Mouse (Mus musculus) layer of hippocampus, postnatal 25 days (tissue): ENCODE results near the gene Avp. TPM values are rescaled to one million over a fixed set of nuclear protein-coding genes. Genes with fewer than 3 reads are reported as not detected.
A peak's percentile ranks its signal among the peaks of the same experiment; 100 is the strongest.
"Not testable (repeated sequence)": the region's sequence is repeated elsewhere in the genome, so short reads cannot be mapped to it uniquely, and the experiment has no call there.

Experiments
- DNase-seq, 2 experiments: peaks; one replicate each; pipeline ENCODE4 v3.0.0; 2022; ENCODE audit warnings: mixed read lengths in 2 of 2, low spot score in 1 of 2; ENCODE audit errors: extremely low spot score in 1 of 2
- total RNA-seq, 2 experiments: library from RNA; stranded (reverse); gene quantifications; 2 replicates each; pipeline ENCODE4 v1.2.3; 2021

Gene Avp
- total RNA-seq = 1 to 10 TPM; 1.5 to 2.1 TPM

DNA sequence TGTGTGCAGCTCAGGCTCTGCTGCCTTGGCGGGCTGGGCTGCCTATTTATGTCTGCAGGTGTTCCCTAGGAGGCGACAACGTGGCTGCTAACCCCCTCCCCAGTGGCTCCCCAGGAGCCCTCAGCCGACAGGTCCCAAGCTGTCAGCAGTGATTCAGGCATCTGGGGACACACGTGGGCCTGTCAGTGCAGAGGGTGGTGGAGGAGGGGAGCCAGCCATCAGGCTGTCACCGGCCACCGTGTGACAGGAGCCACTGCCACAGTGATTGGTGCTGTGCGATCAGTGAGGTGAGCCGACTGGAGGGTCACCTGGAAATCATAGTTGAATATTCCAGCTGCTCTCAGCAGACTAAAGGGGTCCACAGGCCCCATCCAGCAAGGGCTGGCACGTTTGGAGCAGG is at the start of gene Avp:
TSS of gene Avp (minus strand) at position 3 of the 400 bp plus-strand sequence.
- DNase-seq = no peak

DNA sequence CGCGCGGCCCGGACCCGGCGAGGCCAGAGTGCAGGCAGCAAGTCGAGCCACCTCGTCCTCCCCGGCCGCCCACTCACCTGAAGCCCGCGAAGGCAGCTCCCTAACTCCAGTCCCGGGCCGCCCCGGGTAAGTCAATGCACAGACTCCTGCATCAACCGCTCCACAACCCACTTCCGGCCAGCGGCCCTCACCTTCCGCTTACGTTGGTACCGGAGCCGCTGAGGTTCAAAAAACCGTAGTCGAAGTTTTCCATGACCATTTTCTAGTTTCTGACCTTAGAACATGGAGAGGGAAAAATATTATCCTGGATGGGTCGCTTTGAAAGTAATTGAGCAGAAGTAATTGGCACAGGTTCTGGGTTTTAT is 47.5 kb upstream of the Avp start, which contains the start of the genes Fastkd5 and Ubox5:
TSS of gene Fastkd5 (minus strand) at position 189 of the 365 bp plus-strand sequence.
TSS of gene Ubox5 (minus strand) at position 200 of the 365 bp plus-strand sequence.
- DNase-seq = peak; percentile 83 to 95

DNA sequence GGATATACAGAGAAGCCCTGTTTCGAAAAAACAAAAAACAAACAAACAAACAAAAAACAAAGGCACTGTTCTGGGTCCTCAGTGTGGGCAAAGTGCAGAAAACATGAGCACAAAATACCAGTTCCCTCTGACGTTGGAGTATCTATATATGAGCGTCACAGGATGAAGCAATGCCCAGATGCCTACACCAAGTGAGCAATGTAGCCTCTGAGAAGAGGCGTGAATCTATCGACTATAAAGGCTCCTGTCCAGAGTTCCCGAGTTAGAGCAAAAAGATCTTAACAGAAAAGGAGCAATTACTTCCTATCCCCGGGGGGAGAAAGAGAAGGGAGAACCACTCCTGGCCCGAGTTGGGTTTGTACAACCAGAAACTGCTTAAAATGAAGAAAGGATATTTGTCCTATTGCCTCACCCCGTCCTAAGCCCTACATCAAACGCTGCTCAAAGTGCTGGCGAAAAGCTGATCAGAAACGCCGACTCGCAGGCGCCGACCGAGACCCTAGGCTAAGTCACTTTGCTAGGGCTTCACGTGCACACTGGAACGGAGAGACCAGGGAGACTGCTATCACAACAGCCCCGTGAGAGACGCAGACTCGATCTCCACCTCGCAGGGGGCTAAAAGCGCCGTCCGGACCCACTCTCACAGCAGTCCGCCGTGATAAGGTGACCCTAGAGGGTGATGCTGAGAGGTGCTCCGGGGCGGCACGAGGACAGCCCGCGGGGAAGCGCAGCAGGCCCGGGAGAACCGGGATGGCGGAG is 46.9 kb upstream of the Avp start:
- no peak for DNase-seq

DNA sequence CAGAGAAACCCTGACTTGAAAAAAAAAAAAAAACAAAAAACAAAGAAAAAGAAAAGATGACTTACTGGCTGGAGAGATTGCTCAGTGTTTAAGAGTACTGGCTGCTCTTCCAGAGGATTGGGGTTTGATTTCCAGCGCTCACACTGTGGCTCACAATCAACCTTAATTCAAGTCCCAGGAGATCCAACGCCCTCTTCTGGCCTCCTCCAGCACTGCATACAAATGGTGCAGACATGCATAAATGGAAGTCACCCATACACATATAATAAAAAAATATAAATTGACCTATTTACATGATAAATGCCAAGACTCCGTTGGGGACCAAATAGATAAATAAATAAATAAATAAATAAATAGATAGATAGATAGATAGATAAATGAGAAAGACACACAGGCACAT is 46.1 kb upstream of the Avp start:
- no peak for DNase-seq

DNA sequence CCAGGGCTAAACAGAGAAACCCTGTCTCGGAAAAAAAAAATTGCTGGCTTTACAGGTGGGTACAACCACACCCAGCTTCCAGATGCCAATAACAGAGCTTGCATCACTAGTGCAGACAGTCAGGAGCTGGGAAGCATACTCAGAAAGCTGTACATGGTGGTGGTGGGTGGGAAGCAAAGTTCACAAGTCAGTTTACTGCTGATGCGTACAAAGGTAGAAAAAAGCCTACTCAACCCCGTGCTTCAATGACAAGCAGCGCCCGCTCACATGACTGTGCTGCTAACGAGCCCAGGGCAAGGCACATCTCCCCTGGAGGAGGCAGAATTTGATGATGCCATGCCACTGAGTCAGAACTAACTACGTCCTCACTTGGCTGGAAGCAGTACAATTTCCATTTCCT is 36.6 kb upstream of the Avp start:
- DNase-seq = no peak

DNA sequence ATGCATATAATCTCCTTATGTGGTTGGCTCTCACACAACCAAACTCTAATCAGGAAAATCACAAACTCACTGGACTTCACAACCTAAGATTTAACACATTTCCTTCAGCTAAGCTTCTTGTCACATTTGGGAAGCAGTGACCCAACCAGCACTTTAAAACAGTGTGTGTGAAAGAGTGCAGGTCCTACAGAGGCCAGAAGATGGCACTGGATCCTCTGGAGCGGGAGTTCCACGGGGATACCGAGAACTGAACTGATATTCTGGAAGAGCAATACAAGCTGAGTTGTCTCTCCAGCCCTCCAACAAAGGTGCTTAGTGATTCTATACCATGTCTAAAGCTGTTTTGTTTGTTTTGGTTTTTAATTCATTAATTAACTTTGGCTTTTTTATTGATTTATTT is 30.7 kb upstream of the Avp start:
- DNase-seq = no peak

DNA sequence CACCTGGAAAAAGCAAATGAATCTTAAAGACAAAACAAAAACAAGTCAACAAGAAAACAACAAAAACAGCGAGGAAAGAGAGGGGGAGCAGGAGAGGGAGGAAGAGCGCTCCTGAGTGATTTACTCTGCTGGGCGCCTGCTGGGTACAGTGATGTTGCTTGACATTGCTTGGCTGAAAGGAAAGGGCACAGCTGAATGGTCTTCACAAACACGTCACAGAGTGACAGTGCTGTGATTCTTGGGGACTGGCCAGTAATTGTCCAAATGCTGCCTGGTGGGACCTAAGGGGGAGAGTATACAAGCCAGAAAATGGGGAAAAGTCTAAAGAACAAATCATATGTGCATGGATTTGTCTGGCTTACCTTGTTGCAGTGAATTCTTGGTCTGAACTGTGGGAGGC is 19.8 kb upstream of the Avp start:
- DNase-seq = no peak

DNA sequence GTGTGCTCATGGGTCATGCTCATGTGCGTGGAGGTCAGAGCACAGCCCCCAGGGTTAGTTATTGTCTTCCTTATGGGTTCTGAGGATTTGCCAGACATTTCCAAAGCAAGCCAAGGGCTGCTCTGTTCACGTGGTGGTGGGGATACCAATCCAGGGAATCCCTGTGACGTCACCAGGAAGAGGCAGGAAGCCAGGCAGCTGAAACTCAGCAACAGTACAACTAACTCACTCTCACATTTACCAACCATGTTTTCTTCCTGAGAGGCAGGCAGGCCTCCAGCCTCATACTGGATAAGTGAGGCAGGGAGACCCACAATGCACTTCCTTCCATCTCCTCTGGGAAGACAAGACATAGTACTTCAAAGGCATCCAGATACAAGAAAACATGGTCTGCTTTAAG is 16.0 kb upstream of the Avp start:
- no peak for DNase-seq

DNA sequence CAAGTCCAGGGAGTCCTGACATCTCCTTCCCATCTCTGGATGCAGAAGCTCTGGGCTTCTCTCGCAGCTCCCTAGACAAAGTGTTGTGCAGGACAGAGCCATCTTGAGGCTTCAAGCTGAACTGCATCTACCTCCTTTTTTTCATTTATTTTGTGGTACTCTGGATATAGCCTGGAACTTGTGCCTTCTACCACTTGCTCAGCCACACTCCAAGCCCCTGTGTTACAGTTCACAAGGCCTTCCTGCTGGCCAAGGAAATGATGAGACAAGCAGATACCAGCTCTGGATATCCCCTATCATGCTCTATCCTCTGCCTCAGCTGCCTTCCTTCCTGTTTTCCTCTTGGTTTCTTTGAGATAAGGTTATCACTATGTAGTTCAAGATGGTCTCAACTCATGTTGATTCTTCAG is 15.3 kb upstream of the Avp start:
- no peak for DNase-seq

DNA sequence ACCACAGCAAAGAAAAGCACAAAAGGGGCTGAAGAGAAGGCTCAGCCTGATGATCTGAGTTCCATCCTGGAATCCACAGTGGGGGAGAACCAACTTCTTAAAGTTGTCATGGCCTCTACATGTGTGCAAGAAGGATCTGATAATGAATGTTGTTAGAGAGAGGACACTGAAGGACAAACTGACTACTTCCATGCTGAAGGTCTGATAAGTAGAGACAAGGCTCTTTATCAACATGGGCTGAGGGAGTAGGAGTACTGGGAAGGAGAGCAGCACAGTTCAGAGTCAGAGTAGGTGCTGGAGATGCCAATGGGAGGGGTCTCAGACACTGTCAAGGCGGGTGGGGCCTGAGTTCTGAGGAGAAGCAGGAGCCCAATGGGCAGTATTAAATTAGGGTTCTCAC is 13.2 kb upstream of the Avp start:
- no peak for DNase-seq

DNA sequence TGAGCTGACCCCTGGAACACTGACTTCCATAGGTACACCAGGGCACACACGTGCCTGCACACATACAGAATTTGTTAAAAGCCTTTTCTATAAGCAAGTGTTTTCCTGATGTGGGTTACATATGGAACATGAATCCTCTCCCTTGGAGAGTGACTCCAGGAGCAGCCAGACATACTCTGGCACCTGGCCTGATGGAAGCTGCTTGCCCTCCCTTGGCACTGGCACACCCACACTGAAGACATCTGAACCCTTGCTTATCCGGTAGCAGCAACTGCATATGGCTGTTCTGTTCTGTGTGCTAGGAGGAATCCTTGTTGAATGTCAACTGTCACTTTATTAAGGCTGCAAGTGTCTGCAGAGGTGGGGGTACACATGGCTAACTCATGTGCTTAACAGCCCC is 8.7 kb upstream of the Avp start:
- DNase-seq = no peak

DNA sequence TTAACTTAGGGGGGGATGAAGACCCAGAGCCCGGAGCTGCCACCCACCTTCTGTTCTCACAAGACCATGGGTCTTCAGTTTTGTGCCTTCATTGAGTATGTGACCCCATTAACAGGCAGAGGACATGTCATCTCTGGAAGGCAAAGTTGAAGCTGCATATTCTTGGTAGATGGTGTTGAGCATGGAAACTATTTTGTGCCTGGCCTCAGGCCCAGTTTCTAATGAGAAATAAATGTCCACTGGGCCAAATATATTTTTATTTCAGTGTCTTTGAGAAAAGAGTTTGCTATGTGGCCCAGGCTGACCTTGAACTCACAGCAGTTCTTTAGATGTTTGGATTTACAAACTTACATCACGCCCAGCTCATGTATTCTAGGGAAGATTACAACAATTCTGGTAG is 7.4 kb upstream of the Avp start:
- no peak for DNase-seq

DNA sequence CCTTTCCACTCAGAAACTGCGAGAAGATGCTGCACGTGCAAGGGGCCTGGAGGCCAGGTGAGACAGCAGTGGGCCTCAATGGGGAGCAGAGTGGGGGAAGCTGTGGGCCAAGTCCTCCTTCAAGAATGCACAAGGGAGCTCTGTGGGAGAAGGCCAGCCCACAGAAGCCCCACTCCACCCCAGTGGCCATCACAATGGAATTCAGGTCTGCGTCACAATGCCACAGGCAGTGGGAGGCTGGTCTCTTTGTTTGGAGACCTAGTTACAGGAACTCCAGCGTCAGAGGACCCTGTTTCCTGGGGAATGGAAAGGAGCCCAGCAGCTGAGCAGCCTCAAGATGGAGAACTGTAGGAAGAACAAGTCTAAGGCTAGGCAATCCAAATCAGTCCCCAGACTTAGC is 6.8 kb upstream of the Avp start:
- no peak for DNase-seq

DNA sequence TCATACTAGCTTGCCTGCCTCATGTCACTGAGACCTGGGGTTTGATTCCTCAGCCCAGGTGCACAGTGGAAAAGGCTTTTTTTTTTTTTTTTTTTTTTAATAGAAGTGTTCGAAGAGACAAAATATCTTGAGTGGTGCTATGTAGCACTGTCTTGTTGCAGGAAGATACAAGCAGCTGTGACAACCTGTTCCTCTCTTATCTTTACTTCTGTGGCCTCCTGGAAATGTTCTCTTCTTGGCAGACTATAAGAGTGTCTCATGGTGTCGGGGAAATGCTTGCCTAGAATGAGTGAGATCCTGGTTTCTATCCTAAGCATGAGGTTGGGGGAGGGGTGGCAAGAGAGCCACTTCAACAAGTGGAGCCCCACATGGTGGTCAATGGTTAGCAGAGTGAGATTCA is 6.0 kb upstream of the Avp start:
- no peak for DNase-seq

DNA sequence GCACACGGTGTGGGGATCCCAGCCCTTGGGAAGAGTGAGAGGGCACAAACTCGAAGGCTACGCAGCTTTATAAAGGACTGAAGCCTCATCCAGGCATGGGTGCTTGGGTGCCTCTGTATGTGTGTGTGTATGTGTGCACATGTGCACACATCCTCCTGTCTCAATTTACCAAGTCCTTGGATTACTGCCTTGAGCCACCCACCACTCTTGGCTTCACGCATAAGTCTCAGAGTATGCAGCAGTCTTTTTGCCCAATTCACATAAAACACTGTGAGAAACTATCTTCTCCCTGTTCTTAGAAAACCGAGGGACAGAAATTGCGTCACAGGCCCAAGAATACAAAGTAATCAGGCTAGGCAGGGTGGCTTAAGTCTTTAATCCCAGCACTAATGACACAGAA is 3.7 kb upstream of the Avp start:
- DNase-seq = no peak

DNA sequence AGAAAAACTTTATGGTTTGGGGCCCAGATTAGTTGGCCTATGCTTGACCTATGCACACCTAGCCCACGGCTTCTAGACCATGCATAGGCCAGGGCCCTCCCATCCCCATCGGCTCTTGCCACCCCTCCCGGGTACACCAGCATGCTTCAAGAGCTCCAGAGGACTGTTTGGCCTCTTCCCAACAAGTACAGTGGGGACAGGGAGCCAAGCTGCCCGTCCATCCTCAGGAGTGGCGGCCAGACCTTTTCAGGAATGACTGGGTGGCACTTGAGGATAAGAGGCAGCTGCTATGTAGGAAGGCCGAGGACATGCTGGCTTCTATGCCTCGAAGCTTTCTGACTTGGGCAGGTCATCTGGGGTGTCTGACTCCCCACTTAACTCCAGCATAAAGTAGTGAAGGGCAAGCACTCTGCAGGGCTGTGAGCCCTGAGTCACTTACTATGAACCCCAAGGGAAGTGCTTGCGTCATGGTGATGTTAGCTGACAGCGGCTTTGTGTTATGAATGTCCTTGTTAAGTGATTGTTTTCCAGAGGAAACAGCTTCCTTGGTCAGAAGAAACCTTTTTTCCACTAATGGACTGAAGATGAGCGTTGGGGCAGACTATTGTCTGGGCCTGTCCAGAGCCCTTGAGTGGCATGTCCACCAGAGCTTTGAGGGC is 1.7 kb upstream of the Avp start:
- DNase-seq = no peak

DNA sequence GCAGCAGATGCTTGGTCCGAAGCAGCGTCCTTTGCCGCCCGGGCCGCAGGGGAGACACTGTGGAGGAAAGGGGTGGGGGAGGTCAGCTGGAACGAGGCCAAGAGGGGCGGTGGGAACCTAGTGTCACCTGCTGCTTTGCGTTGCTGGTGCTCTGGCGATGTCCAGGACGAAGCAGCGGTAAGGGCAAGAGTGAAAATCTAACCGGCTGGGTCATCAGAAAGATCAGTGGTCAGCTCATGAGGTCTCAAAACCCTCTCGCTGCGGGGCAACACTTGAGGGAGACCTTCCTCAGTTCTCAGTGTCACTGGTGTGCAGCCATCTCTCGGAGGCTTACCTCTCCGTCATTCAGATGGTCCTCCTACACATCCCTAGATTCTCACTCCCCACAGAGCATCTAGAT is 1.2 kb downstream of the Avp start:
- no peak for DNase-seq

DNA sequence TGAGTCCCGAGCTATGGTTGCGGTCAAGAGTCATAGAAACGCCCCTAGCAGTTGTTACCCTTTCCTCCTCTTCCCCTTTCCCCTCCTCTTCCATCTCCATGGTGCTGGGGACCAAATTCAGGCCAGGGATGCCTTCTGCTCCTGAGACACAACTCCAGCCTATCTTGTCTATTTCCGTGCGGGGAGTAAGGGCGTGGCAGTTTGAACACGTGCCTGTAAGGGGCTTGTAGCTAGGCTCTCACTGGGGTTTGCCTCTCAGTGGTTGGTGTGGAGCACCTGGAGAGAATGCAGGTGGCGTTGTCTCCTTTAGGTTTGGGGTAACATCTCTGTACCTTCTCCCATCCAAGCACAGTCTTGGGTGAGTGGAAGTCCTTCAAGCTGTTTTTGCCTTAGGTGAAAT is 2.6 kb downstream of the Avp start:
- DNase-seq = no peak

DNA sequence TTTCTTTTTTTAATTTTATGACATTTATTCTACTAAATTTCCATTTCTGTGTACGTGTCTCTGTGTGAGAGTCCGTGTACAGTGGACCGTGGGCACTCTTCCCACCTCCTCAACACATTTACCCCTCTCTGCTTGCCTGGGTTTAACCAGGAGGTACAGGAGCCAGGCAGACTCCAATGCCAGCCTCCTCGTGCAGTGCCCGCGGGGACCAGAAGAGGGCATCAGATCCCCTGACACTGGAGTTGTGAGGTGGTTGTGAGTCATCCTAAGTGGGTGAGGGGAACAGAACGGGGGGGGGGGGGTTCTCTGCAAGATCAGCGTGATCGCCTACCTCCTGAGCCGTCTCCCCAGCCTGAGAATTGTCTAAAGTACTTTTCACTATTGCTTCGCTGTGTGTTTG is 4.2 kb downstream of the Avp start:
- peak; percentile 60 to 78 for DNase-seq

DNA sequence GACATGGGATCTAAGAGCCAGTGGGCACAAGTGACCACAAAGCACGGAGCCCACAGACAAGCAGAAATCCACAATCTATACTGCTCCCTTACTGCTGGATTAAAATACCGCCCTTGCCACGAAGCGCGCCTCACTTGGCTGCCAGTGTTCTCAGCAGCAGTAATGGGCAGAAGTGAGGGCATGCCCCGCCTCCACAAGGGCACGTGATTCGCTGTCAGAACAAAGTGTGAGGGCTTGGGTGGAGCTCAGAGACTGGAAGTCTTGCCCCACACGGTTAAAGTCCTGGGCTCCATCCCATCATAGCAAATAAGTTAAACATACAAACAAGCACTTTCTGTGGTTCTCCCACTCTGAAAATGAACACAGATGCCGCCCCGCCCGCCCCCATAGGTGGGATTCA is 4.7 kb downstream of the Avp start:
- DNase-seq = no peak

DNA sequence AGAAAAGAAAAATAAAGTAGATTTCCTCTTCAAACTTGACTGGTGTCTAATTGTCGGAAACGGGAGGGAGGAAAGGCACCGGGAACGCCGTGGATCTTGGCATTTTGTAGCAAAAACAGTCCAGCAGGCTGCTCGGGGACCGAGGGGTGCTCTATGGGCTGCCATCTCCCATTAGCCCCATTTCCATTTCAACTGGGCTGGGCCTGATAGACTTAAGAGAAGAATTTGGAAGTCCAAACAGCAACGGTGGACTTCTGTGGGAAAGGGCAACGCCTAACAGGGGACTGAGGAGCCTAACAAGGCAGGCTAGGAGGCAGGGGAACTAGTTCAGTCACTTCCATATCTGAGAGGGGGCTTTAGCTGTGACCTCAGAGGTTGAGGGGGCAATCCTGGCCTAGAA is 5.3 kb downstream of the Avp start:
- no peak for DNase-seq

DNA sequence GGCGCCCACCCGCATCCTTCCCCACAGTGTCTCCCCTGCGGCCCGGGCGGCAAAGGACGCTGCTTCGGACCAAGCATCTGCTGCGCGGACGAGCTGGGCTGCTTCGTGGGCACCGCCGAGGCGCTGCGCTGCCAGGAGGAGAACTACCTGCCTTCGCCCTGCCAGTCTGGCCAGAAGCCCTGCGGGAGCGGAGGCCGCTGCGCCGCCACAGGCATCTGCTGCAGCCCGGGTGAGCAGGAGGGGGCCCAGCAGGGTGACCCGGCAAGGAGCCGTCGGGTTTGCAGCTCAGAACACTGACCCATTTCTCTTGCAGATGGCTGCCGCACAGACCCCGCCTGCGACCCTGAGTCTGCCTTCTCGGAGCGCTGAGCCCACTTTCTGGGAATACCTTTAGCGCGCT is 5.8 kb downstream of the Avp start:
- not testable (repeated sequence) for DNase-seq
